Mouse (Mus musculus) testis, adult 2 months (tissue): ENCODE measurements around the gene Arcn1.

Source experiments
- CTCF ChIP-seq: fragments of 200-500 bp; IDR thresholded peaks from 2 replicates; pipeline ENCODE4 v1.5.1; 2012; ENCODE audit warnings: low read depth, mild to moderate bottlenecking, inconsistent platforms, low read length, moderate library complexity; ENCODE audit not compliant: control insufficient read depth, insufficient read depth, insufficient replicate concordance
- POLR2A ChIP-seq: fragments of 200-500 bp; IDR thresholded peaks from 2 replicates; pipeline ENCODE4 v1.6.1; 2012; ENCODE audit warnings: low read depth, mild to moderate bottlenecking, inconsistent platforms, low read length, moderate library complexity; ENCODE audit not compliant: control insufficient read depth

DNA sequence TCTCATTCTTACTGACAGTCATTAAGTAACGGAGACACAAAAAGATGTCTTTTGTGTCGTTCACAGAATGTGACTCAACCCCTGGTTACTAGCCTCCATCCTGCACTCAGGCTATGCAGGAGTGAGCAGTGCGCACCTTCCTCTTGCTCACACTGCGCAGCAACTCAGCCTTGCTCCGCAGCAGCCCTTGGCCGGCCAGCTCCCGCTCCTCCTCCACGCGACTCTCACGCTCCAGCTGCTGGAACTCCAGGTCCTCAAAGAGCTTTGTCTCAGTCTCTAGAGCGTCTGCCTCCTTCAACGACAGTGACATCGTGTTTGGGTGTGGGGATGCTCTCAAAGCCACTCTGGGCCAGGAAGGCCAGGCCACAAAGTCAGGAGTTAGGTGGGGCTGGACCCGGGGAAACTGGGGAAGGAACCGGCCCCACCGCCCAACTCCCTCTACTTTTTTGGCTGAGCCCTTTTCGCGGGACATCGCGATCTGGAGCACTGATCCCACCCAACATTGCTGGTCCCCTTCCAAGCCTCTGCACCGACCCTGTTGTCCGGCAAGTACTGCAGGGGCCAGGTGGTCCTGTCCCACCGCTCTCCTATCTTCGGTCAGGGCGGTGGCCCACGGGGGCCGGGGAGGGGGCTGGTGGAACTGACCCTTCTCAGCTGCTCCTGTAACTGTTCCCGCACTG is 59.8 kb downstream of the Arcn1 start:
- no peak for TF ChIP-seq CTCF
- no peak for TF ChIP-seq POLR2A
